Mouse (Mus musculus): ENCODE measurements at regions not wholly inside any gene's neighbourhood (a gene's known extent, or its start where the extent isn't known, plus 50 kb on each side); places are given as distances from the start of the nearest gene placed in this dataset.

GRCm38 (mm10) chr1:24972681-24973080 is 294.3 kb downstream of the Lmbrd1 start:
- TF ChIP-seq MAFK (IDR thresholded peaks at IDR 0.05; ENCODE audit: insufficient read depth, low read depth, low read length) (no peak), ZC3H11A (IDR thresholded peaks at IDR 0.05; ENCODE audit: borderline replicate concordance, low read depth, low read length) (no peak)
